ENCODE assay signal across 11 mouse cellular contexts in genomic region chr6:92463768-92464167, GRCm38 (mm10).
DNase-seq lines count a peak whose midpoint lies in the region; TF ChIP-seq lines count a peak whose summit lies in the region.
"Had no signal": no experiment of that assay in that cellular context is flagged by ENCODE, and none has a peak within 500 bp of the region (broad histone marks: within the 10 kb centered on the region; RNA-seq: fewer than 3 reads in every experiment).

No protein-coding gene starts in this region.

- no peak overlapping the region for H3K9ac ChIP-seq in heart, adult 2 months (ENCODE audit: low read depth, low read length)
- H3K9ac ChIP-seq: liver, embryonic 12.5 days had no signal

- H3K79me2 ChIP-seq in heart, adult 2 months (replicated peaks; ENCODE audit: control insufficient read depth, insufficient read depth, low read length), result no peaks in the 10 kb centered on the region

- TF ChIP-seq EP300 in heart, adult 2 months (IDR thresholded peaks at IDR 0.05; ENCODE audit: insufficient read depth, low read depth, low read length), result no peak

- no peak overlapping the region for H3K4me3 ChIP-seq in heart, adult 2 months
- H3K4me3 ChIP-seq in kidney, adult 2 months (ENCODE audit: insufficient read depth, low read depth, low read length), result no peak overlapping the region
- H3K4me3 ChIP-seq: forebrain, embryonic 10.5 days; liver, embryonic 12.5 days had no signal

- intact Hi-C loops in heart, adult 2 months (cut with DNase I), result loop anchor here (2.0 kb wide), 1 partner anchor 15 kb away; no protein-coding TSS in a partner anchor

- peak in 1 of 2 experiments; percentile 20 for DNase-seq in heart, adult 2 months
- no peak for DNase-seq in heart, adult 11 months
- peak; percentile 61 for DNase-seq in kidney, adult 2 months
- DNase-seq in kidney, postnatal 14 days, result no peak
- peak; percentile 29 for DNase-seq in R1 (ENCODE audit: low read depth, low spot score)
- peak; percentile 52 to 61 for DNase-seq in kidney, postnatal 36 days
- no peak for DNase-seq in cerebellum, postnatal 14 days
- no peak for DNase-seq in cerebellum, adult 18-20 months

- H3K27me3 ChIP-seq in heart, adult 2 months (ENCODE audit: control insufficient read depth, insufficient read depth, low read length), result no peaks in the 10 kb centered on the region
- H3K27me3 ChIP-seq in kidney, adult 2 months (replicated peaks; ENCODE audit: control insufficient read depth, insufficient read depth, low read length), result no peaks in the 10 kb centered on the region
- H3K27me3 ChIP-seq: liver, embryonic 12.5 days had no signal

- peak overlapping the region; percentile 83 for H3K27ac ChIP-seq in heart, adult 2 months
- H3K27ac ChIP-seq in kidney, adult 2 months (ENCODE audit: insufficient read depth, low read depth, low read length), result peak overlapping the region; percentile 90
- H3K27ac ChIP-seq: forebrain, embryonic 10.5 days; liver, embryonic 12.5 days; macrophage had no signal

- H3K36me3 ChIP-seq in heart, adult 2 months (ENCODE audit: control insufficient read depth, insufficient read depth, low read length), result peaks cover 1% of the 10 kb centered on the region
- no peaks in the 10 kb centered on the region for H3K36me3 ChIP-seq in kidney, adult 2 months (ENCODE audit: control insufficient read depth, insufficient read depth, low read length)
- H3K36me3 ChIP-seq: forebrain, embryonic 10.5 days; liver, embryonic 12.5 days had no signal

- TF ChIP-seq CTCF in heart, adult 2 months (IDR thresholded peaks at IDR 0.05), result no peak
- TF ChIP-seq CTCF in kidney, adult 2 months (conservative IDR thresholded peaks at IDR 0.05; ENCODE audit: insufficient read depth, insufficient read length, low read depth, low read length), result no peak

- no peak for TF ChIP-seq POLR2A in heart, adult 2 months (IDR thresholded peaks at IDR 0.05; ENCODE audit: insufficient read depth, low read depth, low read length)
- no peak for TF ChIP-seq POLR2A in kidney, adult 2 months (IDR thresholded peaks at IDR 0.05; ENCODE audit: low read depth, low read length)

- WGBS in heart, adult 2 months, result 45% methylated on average over 9 of the region's 9 CpGs
- WGBS in kidney, adult 2 months, result 38% methylated on average over 9 of the region's 9 CpGs

- peaks cover 15% of the 10 kb centered on the region for H3K4me1 ChIP-seq in heart, adult 2 months (ENCODE audit: control insufficient read depth, insufficient read depth, low read length)
- peaks cover 19% of the 10 kb centered on the region for H3K4me1 ChIP-seq in kidney, adult 2 months (ENCODE audit: control insufficient read depth, insufficient read depth, low read length)

Comparison
In these comparisons a context has a peak if more than half of its experiments do, and no peak if none do; other contexts are left out.
1. DNase-seq: peak in kidney, adult 2 months (single experiment), R1 (single experiment) and kidney, postnatal 36 days (2 of 2); none in heart, adult 11 months (single experiment), kidney, postnatal 14 days (single experiment), cerebellum, postnatal 14 days (0 of 2) and cerebellum, adult 18-20 months (0 of 2).